Mouse (Mus musculus) lung, adult 2 months (tissue): Measurements from ENCODE around the gene Apbb1ip.

Experiments used
- CTCF ChIP-seq: fragments of 200-500 bp; IDR thresholded peaks from 2 replicates; pipeline ENCODE4 v1.5.1; 2011; ENCODE audit warnings: mild to moderate bottlenecking, low read length, control low read depth; ENCODE audit not compliant: insufficient read depth
- POLR2A ChIP-seq: fragments of 200-500 bp; IDR thresholded peaks from 2 replicates; pipeline ENCODE4 v1.6.1; 2011; ENCODE audit warnings: low read depth, mild to moderate bottlenecking, control low read depth, low read length, borderline replicate concordance; ENCODE audit errors: extremely low read depth

- no peak for TF ChIP-seq POLR2A
- no peak for TF ChIP-seq CTCF
Measured at GRCm38 (mm10) chr2:22739369-22739768, 34.5 kb upstream of the Apbb1ip start.
